ENCODE assay signal across 15 mouse cellular contexts in genomic region chr3:101348501-101349161, GRCm38 (mm10). TPM values are rescaled to one million over a fixed set of nuclear protein-coding genes. Genes with fewer than 3 reads are reported as not detected.
DNase-seq lines count a peak whose midpoint lies in the region; ATAC-seq and TF ChIP-seq lines count a peak whose summit lies in the region.
"Had no signal": no experiment of that assay in that cellular context is flagged by ENCODE, and none has a peak within 500 bp of the region (broad histone marks: within the 10 kb centered on the region; RNA-seq: fewer than 3 reads in every experiment).

No protein-coding gene starts in this region.

- H3K9me3 ChIP-seq in hindbrain, embryonic 14.5 days (ENCODE audit: control insufficient read depth, low read length), result no peaks in the 10 kb centered on the region
- H3K9me3 ChIP-seq in hindbrain, postnatal 0 days (ENCODE audit: low read length), result no peaks in the 10 kb centered on the region
- no peaks in the 10 kb centered on the region for H3K9me3 ChIP-seq in E14TG2a.4 (ENCODE audit: low read length)
- 0 out of 2 replicates have a peak, but pooled peaks cover 3% of the 10 kb centered on the region for H3K9me3 ChIP-seq in embryonic facial prominence, embryonic 10.5 days
- H3K9me3 ChIP-seq in midbrain, embryonic 15.5 days, result peaks cover 4% of the 10 kb centered on the region; the same call in 1 of the 2 replicates
- H3K9me3 ChIP-seq: embryonic facial prominence, embryonic 15.5 days had no signal

- H3K27ac ChIP-seq in hindbrain, embryonic 14.5 days, result peak overlapping the region; percentile 82
- no peak overlapping the region; the same call in 1 of the 2 replicates for H3K27ac ChIP-seq in hindbrain, postnatal 0 days
- peak overlapping the region; percentile 55; the same call in 1 of the 2 replicates for H3K27ac ChIP-seq in embryonic facial prominence, embryonic 10.5 days (replicated peaks)
- peak overlapping the region; percentile 85 for H3K27ac ChIP-seq in midbrain, embryonic 15.5 days
- H3K27ac ChIP-seq: embryonic facial prominence, embryonic 15.5 days had no signal

- no peak overlapping the region for H3K4me3 ChIP-seq in hindbrain, embryonic 14.5 days (replicated peaks; ENCODE audit: low read length)
- H3K4me3 ChIP-seq in hindbrain, postnatal 0 days (ENCODE audit: low read length), result no peak overlapping the region
- 0 out of 2 replicates have a peak overlapping the region, but pooled peaks have one; percentile 7 for H3K4me3 ChIP-seq in E14TG2a.4 (replicated peaks; ENCODE audit: low read length)
- no peak overlapping the region for H3K4me3 ChIP-seq in embryonic facial prominence, embryonic 10.5 days
- no peak overlapping the region for H3K4me3 ChIP-seq in midbrain, embryonic 15.5 days
- H3K4me3 ChIP-seq: embryonic facial prominence, embryonic 15.5 days had no signal

- DNase-seq in hindbrain, embryonic 14.5 days (ENCODE audit: low spot score), result no peak
- DNase-seq in hindbrain, postnatal 0 days (ENCODE audit: low spot score), result no peak
- no peak for DNase-seq in embryonic facial prominence, embryonic 10.5 days (ENCODE audit: low spot score)
- DNase-seq in adipocyte (ENCODE audit: low spot score), result no peak
- DNase-seq in urinary bladder, adult 18-20 months (ENCODE audit: low spot score in 2 of 2), result no peak
- DNase-seq: adrenal gland, adult 8-10 months; forebrain, postnatal 0 days; gastrocnemius, postnatal 36 days; heart, postnatal 10 days; kidney, postnatal 36 days had no signal

- H3K9ac ChIP-seq in hindbrain, embryonic 14.5 days, result no peak overlapping the region
- H3K9ac ChIP-seq in hindbrain, postnatal 0 days (replicated peaks; ENCODE audit: low read length), result no peak overlapping the region
- no peak overlapping the region for H3K9ac ChIP-seq in midbrain, embryonic 15.5 days
- H3K9ac ChIP-seq: embryonic facial prominence, embryonic 15.5 days; forebrain, postnatal 0 days had no signal

- no peaks in the 10 kb centered on the region for H3K36me3 ChIP-seq in hindbrain, embryonic 14.5 days (replicated peaks; ENCODE audit: control insufficient read depth, insufficient read depth)
- no peaks in the 10 kb centered on the region for H3K36me3 ChIP-seq in hindbrain, postnatal 0 days (ENCODE audit: insufficient read depth, low read length)
- H3K36me3 ChIP-seq in E14TG2a.4 (ENCODE audit: insufficient read depth, low read length), result no peaks in the 10 kb centered on the region
- no peaks in the 10 kb centered on the region for H3K36me3 ChIP-seq in embryonic facial prominence, embryonic 10.5 days (replicated peaks)
- H3K36me3 ChIP-seq in midbrain, embryonic 15.5 days (replicated peaks), result no peaks in the 10 kb centered on the region
- H3K36me3 ChIP-seq: embryonic facial prominence, embryonic 15.5 days had no signal

- H3K4me2 ChIP-seq in hindbrain, embryonic 14.5 days (replicated peaks), result no peak overlapping the region
- H3K4me2 ChIP-seq in hindbrain, postnatal 0 days (ENCODE audit: low read depth, low read length), result no peak overlapping the region
- no peak overlapping the region for H3K4me2 ChIP-seq in midbrain, embryonic 15.5 days
- H3K4me2 ChIP-seq: embryonic facial prominence, embryonic 15.5 days had no signal

- no peaks in the 10 kb centered on the region for H3K27me3 ChIP-seq in hindbrain, embryonic 14.5 days (ENCODE audit: control insufficient read depth, insufficient read depth, low read length)
- no peaks in the 10 kb centered on the region for H3K27me3 ChIP-seq in hindbrain, postnatal 0 days (ENCODE audit: insufficient read depth, low read length)
- peaks cover 4% of the 10 kb centered on the region; the same call in 1 of the 2 replicates for H3K27me3 ChIP-seq in E14TG2a.4 (ENCODE audit: insufficient read depth, low read length)
- 0 out of 2 replicates have a peak, but pooled peaks cover 4% of the 10 kb centered on the region for H3K27me3 ChIP-seq in embryonic facial prominence, embryonic 10.5 days (replicated peaks; ENCODE audit: low read depth, poor library complexity, severe bottlenecking)
- no peaks in the 10 kb centered on the region for H3K27me3 ChIP-seq in midbrain, embryonic 15.5 days (replicated peaks)
- H3K27me3 ChIP-seq: CH12.LX; embryonic facial prominence, embryonic 15.5 days had no signal

- no peak for ATAC-seq in hindbrain, embryonic 14.5 days (ENCODE audit: low FRiP score)
- no peak for ATAC-seq in hindbrain, postnatal 0 days
- ATAC-seq in midbrain, embryonic 15.5 days (replicated peaks), result no peak
- ATAC-seq: forebrain, postnatal 0 days; intestine, postnatal 0 days had no signal

- TF ChIP-seq CTCF in hindbrain, postnatal 0 days (IDR thresholded peaks at IDR 0.05; ENCODE audit: low read depth), result no peak
- TF ChIP-seq CTCF in E14TG2a.4 (conservative IDR thresholded peaks at IDR 0.05; ENCODE audit: low read length), result no peak

- H3K4me1 ChIP-seq in hindbrain, embryonic 14.5 days (replicated peaks; ENCODE audit: control insufficient read depth, insufficient read depth, low read length), result peaks cover 40% of the 10 kb centered on the region
- peaks cover 10% of the 10 kb centered on the region for H3K4me1 ChIP-seq in hindbrain, postnatal 0 days (ENCODE audit: insufficient read depth, low read length)
- H3K4me1 ChIP-seq in E14TG2a.4 (replicated peaks; ENCODE audit: low read depth, low read length), result peaks cover 58% of the 10 kb centered on the region
- H3K4me1 ChIP-seq in embryonic facial prominence, embryonic 10.5 days, result peaks cover 33% of the 10 kb centered on the region
- H3K4me1 ChIP-seq in midbrain, embryonic 15.5 days, result peaks cover 40% of the 10 kb centered on the region

- WGBS in hindbrain, embryonic 14.5 days, result 67% methylated on average over 9 of the region's 9 CpGs
- WGBS in hindbrain, postnatal 0 days, result 59% methylated on average over 9 of the region's 9 CpGs
- WGBS in embryonic facial prominence, embryonic 10.5 days, result 62% methylated on average over 9 of the region's 9 CpGs
- WGBS in midbrain, embryonic 15.5 days, result 53% methylated on average over 9 of the region's 9 CpGs

RNA-seq across cellular contexts. Expression of gene Igsf3, which starts 28.3 kb away (rescaled TPM):
- 48.8 and 51.7 TPM in 2 replicates for polyA plus RNA-seq in hindbrain, embryonic 14.5 days (2014; fragmentation: Nextera tagmentation; extraction: Ambion mirVana)
- total RNA-seq in hindbrain, postnatal 0 days (2014; rRNA removed), result 76.3 and 84.0 TPM in 2 replicates
- polyA plus RNA-seq in hindbrain, postnatal 0 days (2015; fragmentation: Nextera tagmentation; extraction: Ambion mirVana), result 62.1 and 65.7 TPM in 2 replicates
- polyA plus RNA-seq in embryonic facial prominence, embryonic 10.5 days (2016; fragmentation: Nextera tagmentation; extraction: Ambion mirVana), result 52.1 and 59.2 TPM in 2 replicates
- polyA plus RNA-seq in midbrain, embryonic 15.5 days (2015; fragmentation: Nextera tagmentation; extraction: Ambion mirVana), result 99.0 and 104 TPM in 2 replicates
